Comparison of ENCODE assay signal across 9 mouse cellular contexts in the genomic region with DNA sequence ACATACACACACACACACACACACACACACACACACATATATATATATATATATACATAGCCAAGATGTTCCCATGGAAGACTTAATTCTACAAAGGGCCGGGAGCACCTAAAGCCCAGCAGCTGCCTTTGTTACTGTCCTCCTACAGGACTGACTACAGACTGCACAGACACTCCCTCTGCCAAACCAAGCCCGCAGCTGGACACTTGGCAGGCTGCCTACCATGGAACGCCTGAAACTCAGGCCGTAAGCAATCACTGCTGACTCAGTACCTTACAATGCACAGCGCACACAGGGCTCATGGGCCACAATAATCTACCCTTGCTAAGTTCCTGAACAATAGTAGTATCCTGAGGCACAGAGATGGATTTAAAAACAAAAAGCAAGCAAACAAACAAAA.
DNase-seq lines count a peak whose midpoint lies in the region; ATAC-seq lines count a peak whose summit lies in the region.
"Had no signal": no experiment of that assay in that cellular context is flagged by ENCODE, and none has a peak within 500 bp of the region (broad histone marks: within the 10 kb centered on the region; RNA-seq: fewer than 3 reads in every experiment).

No protein-coding gene starts in this region.

- no peak overlapping the region for H3K4me2 ChIP-seq in embryonic facial prominence, embryonic 12.5 days (replicated peaks)
- no peak overlapping the region for H3K4me2 ChIP-seq in forebrain, embryonic 11.5 days (ENCODE audit: low read depth, low read length, severe bottlenecking)
- H3K4me2 ChIP-seq in heart, embryonic 15.5 days: 0 out of 2 replicates have a peak overlapping the region, but pooled peaks have one; percentile 0
- H3K4me2 ChIP-seq: embryonic facial prominence, embryonic 13.5 days had no signal

- WGBS in embryonic facial prominence, embryonic 12.5 days: 56% methylated on average over 5 of the region's 5 CpGs
- 78% methylated on average over 5 of the region's 5 CpGs for WGBS in embryonic facial prominence, embryonic 10.5 days
- WGBS in forebrain, embryonic 11.5 days: 47% methylated on average over 5 of the region's 5 CpGs
- 2% methylated on average over 5 of the region's 5 CpGs for WGBS in heart, embryonic 15.5 days

- H3K27me3 ChIP-seq in embryonic facial prominence, embryonic 12.5 days: no peaks in the 10 kb centered on the region
- no peaks in the 10 kb centered on the region for H3K27me3 ChIP-seq in embryonic facial prominence, embryonic 10.5 days (replicated peaks; ENCODE audit: low read depth, poor library complexity, severe bottlenecking)
- H3K27me3 ChIP-seq in forebrain, embryonic 11.5 days (ENCODE audit: control insufficient read depth, insufficient read depth, low read length): no peaks in the 10 kb centered on the region
- no peaks in the 10 kb centered on the region for H3K27me3 ChIP-seq in heart, embryonic 15.5 days
- H3K27me3 ChIP-seq: embryonic facial prominence, embryonic 13.5 days had no signal

- DNase-seq in embryonic facial prominence, embryonic 10.5 days (ENCODE audit: low spot score): no peak
- DNase-seq in forebrain, embryonic 11.5 days (ENCODE audit: low spot score): peak; percentile 65
- peak; percentile 87 for DNase-seq in kidney, postnatal 14 days
- DNase-seq in lung, adult 18-20 months: peak; percentile 68 to 73
- peak; percentile 29 for DNase-seq in retina, postnatal 7 days (ENCODE audit: low read depth, low spot score)
- no peak for DNase-seq in spleen, postnatal 14 days (ENCODE audit: low spot score in 2 of 2)

- ATAC-seq in embryonic facial prominence, embryonic 12.5 days (ENCODE audit: insufficient number of reproducible peaks, insufficient read depth, low FRiP score, low TSS enrichment): peak; percentile 64; the same call in 1 of the 2 replicates
- peak; percentile 68 for ATAC-seq in forebrain, embryonic 11.5 days (replicated peaks; ENCODE audit: low FRiP score)
- peak; percentile 94 for ATAC-seq in heart, embryonic 15.5 days (replicated peaks; ENCODE audit: insufficient number of reproducible peaks, insufficient read depth, low FRiP score, low read depth)

- no peak overlapping the region for H3K9ac ChIP-seq in embryonic facial prominence, embryonic 12.5 days
- no peak overlapping the region for H3K9ac ChIP-seq in forebrain, embryonic 11.5 days (ENCODE audit: low read length)
- no peak overlapping the region for H3K9ac ChIP-seq in heart, embryonic 15.5 days
- H3K9ac ChIP-seq: embryonic facial prominence, embryonic 13.5 days had no signal

- no peak overlapping the region for H3K4me3 ChIP-seq in embryonic facial prominence, embryonic 12.5 days
- no peak overlapping the region for H3K4me3 ChIP-seq in embryonic facial prominence, embryonic 10.5 days
- no peak overlapping the region for H3K4me3 ChIP-seq in forebrain, embryonic 11.5 days (ENCODE audit: low read depth, low read length)
- no peak overlapping the region for H3K4me3 ChIP-seq in heart, embryonic 15.5 days
- H3K4me3 ChIP-seq: embryonic facial prominence, embryonic 13.5 days had no signal

- H3K27ac ChIP-seq in embryonic facial prominence, embryonic 12.5 days: no peak overlapping the region
- no peak overlapping the region for H3K27ac ChIP-seq in embryonic facial prominence, embryonic 10.5 days (replicated peaks)
- peak overlapping the region; percentile 57; the same call in 1 of the 2 replicates for H3K27ac ChIP-seq in forebrain, embryonic 11.5 days (ENCODE audit: low read depth, low read length)
- H3K27ac ChIP-seq in heart, embryonic 15.5 days: no peak overlapping the region; the same call in 1 of the 2 replicates
- H3K27ac ChIP-seq: embryonic facial prominence, embryonic 13.5 days had no signal

- no peaks in the 10 kb centered on the region for H3K36me3 ChIP-seq in embryonic facial prominence, embryonic 12.5 days
- no peaks in the 10 kb centered on the region for H3K36me3 ChIP-seq in embryonic facial prominence, embryonic 10.5 days (replicated peaks)
- H3K36me3 ChIP-seq in forebrain, embryonic 11.5 days (ENCODE audit: control insufficient read depth, insufficient read depth, low read length): no peaks in the 10 kb centered on the region
- H3K36me3 ChIP-seq in heart, embryonic 15.5 days: no peaks in the 10 kb centered on the region
- H3K36me3 ChIP-seq: embryonic facial prominence, embryonic 13.5 days had no signal

- no peaks in the 10 kb centered on the region for H3K9me3 ChIP-seq in embryonic facial prominence, embryonic 12.5 days
- no peaks in the 10 kb centered on the region for H3K9me3 ChIP-seq in embryonic facial prominence, embryonic 10.5 days
- no peaks in the 10 kb centered on the region for H3K9me3 ChIP-seq in forebrain, embryonic 11.5 days (ENCODE audit: control insufficient read depth, low read length)
- no peaks in the 10 kb centered on the region for H3K9me3 ChIP-seq in heart, embryonic 15.5 days (replicated peaks)
- H3K9me3 ChIP-seq: embryonic facial prominence, embryonic 13.5 days had no signal

- H3K4me1 ChIP-seq in embryonic facial prominence, embryonic 12.5 days: no peaks in the 10 kb centered on the region
- H3K4me1 ChIP-seq in embryonic facial prominence, embryonic 10.5 days: no peaks in the 10 kb centered on the region
- H3K4me1 ChIP-seq in forebrain, embryonic 11.5 days (replicated peaks; ENCODE audit: control insufficient read depth, insufficient read depth, low read length): 0 out of 2 replicates have a peak, but pooled peaks cover 2% of the 10 kb centered on the region
- H3K4me1 ChIP-seq in heart, embryonic 15.5 days (replicated peaks): peaks cover 13% of the 10 kb centered on the region

Comparison
In these comparisons a context has a peak if more than half of its experiments do, and no peak if none do; other contexts are left out.
1. DNase-seq: peak in forebrain, embryonic 11.5 days (single experiment), kidney, postnatal 14 days (single experiment), lung, adult 18-20 months (2 of 2) and retina, postnatal 7 days (single experiment); none in embryonic facial prominence, embryonic 10.5 days (single experiment) and spleen, postnatal 14 days (0 of 2).
2. Peak in every context shown above with its lines, with median percentiles within 50 percentile points of each other: ATAC-seq.